Mouse (Mus musculus) adrenal gland, postnatal 10 days (tissue): ENCODE results near the gene Mapk12. TPM values are rescaled to one million over a fixed set of nuclear protein-coding genes. Genes with fewer than 3 reads are reported as not detected.
A peak's percentile ranks its signal among the peaks of the same experiment; 100 is the strongest.

Source experiments
- DNase-seq: peaks from one replicate; pipeline ENCODE4 v3.0.0; 2021; ENCODE audit warnings: mixed read lengths
- total RNA-seq, 2 experiments: library from RNA; stranded (reverse); gene quantifications; 2 replicates each; pipeline ENCODE4 v1.2.3; 2021

Gene Mapk12
- total RNA-seq, 2 experiments from 2014 or later = 10.1 to 19.3 TPM

DNA sequence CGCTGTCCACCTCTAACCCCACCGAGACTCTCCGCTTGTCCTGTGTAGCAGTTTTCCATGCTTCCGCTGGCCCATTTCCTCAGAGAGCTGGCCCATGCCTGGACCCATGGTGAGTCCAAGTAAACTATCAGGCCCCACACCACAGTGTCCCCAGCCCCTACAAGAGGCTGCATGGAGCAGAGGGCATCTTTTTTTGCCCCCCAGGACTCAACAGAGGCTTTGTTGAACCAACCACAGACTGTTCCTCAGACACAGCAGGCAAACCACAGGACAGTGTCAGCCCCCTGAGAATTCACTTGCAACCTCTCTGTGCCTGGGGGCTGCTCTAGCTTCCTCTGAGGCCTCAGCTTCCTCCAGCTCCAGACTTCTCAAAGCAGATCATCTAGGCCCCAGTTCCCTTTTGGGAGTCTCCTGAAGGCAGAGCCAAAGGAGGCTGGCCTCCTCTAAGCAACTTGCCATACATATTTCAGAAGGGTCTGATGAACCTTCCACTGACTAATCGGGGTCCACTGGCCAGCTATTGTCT, 31.1 kb upstream of the Mapk12 start:
- no peak for DNase-seq

DNA sequence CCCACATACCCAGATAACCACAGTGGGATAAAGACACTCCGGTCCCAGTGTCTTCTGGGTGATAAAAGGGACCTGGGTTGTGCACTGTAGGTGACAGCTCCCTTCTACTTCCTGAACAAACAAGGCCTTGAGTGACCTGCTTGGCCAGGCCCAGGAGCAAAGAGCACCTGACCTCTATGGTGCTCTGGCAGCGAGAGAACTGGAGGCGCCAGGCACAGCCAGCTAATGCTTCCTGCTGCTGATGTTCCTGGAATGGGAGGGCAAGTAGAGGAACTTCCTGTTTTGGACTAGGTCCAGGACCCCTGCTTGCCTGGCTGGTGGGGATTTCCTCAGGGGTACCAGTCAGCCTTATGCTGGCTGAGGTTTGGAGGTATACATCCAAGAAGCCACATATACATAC, 29.6 kb upstream of the Mapk12 start:
- DNase-seq = peak; percentile 42

- DNase-seq = peak; percentile 84
Observed at GRCm38 (mm10) chr15:89169431-89169830, 28.9 kb upstream of the Mapk12 start.

- no peak for DNase-seq
Observed at GRCm38 (mm10) chr15:89168922-89169321, 28.4 kb upstream of the Mapk12 start.

- DNase-seq = no peak
Observed at GRCm38 (mm10) chr15:89165478-89165877, 25.0 kb upstream of the Mapk12 start.

- no peak for DNase-seq
Observed at GRCm38 (mm10) chr15:89161397-89161796, 20.9 kb upstream of the Mapk12 start.

DNA sequence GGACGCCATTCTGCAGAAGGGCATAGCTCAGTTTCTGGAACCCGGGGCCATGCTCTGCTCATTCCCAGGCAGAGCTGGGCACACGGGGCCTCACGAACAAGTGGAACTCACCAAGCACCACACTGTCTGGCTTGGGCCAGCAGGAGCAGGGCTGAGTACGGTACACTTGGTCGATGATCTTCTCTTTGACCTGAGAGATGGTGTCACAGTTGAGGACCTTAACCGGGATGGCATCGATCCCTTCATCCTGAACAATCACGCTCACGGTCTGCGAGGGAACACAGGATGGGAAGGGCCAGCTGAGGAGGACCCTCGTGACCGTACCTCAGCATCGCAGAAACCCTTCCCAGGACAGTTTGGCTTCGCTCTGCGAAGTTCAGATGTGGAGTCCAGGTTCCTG, 18.0 kb upstream of the Mapk12 start:
- no peak for DNase-seq

DNA sequence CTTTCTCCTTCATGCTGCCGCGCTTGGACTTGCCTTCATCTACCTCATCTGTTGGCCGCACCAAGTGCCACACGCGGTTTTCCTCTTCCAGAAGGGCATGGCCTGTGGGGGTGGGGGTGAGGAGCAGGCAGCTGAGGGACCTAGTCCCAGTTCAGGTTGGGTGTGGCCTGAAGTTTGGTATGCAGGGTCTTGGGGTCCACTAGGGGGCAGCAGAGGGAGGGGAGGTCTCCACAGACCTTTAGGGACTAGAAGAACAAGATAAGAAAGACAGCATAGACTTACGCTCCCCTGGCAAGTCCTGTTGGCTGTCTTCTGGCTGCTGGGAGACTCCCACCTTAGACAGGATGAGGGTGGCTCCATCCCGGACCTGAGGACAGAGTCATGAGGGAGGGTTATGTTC, 17.5 kb upstream of the Mapk12 start:
- peak; percentile 75 for DNase-seq

DNA sequence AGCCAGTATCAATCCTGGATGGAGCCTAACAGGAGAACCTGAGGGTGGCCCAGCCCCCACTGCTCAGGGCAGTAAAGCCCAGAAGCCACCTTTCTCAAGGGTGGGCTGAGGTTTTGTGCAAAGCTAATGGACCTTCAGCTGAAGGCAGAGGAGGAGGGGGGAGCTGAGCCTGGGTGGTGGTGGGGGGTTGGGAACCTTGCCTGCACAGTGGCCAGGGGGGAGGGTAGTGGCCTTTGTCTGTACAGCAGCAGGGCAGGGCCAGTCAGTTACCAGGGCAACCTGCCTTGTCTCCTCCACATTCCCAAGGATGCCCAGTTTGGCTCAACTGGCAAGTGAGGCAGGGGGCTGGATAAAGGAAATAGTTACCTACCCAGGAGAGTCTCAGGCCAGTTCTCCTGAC, 11.8 kb upstream of the Mapk12 start:
- DNase-seq = no peak

- DNase-seq = peak; percentile 75
Observed at GRCm38 (mm10) chr15:89150041-89150390, 9.5 kb upstream of the Mapk12 start.

DNA sequence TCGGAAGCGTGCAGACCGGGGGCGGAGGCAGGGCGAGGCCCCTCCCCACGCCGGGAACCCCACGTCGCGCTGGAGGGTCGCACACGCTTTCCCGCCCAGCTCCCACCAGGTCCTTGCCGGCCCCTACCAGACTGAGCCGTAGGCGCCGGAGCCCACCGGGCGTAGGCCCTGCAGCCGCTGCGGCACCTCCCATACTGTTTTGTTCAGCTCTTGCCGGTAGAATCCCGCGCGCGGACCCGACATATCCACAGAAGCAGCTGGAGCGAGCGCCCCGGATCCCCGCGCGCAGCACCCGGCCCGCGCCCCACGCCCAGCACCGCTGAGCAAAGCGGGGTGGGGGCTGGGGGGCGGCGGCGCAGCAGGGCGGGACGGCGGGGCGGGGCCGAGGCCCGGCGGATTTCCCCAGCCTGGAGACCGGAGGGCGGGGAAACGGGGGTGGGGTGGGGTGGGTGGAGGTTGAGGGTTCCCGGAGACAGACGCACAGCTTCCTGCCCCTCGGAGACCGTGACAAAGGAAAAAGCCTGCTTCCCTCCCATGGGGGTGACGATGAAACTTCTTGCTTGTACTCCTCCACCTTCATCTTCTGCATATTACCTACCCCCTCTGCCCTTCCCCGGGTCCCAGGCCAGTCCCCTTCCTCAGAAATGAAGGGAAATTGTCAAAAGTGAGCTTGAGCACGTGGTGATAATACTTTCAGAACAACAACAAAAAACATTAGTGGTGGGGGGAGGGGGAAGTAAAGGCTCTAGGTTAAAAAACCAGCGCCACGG, 9.0 kb upstream of the Mapk12 start, which contains the start of gene Mapk11:
Gene Mapk11 (minus strand): TSS at position 358 of the 770 bp plus-strand sequence.
- DNase-seq = peak; percentile 57

GRCm38 (mm10) chr15:89148496-89149270, 8.2 kb upstream of the Mapk12 start:
- DNase-seq = no peak

- no peak for DNase-seq
Observed at GRCm38 (mm10) chr15:89147895-89148294, 7.4 kb upstream of the Mapk12 start.

GRCm38 (mm10) chr15:89147456-89147855, 7.0 kb upstream of the Mapk12 start:
- no peak for DNase-seq

GRCm38 (mm10) chr15:89147024-89147423, 6.5 kb upstream of the Mapk12 start:
- no peak for DNase-seq

- peak; percentile 56 for DNase-seq
Observed at GRCm38 (mm10) chr15:89146537-89146936, 6.0 kb upstream of the Mapk12 start.

GRCm38 (mm10) chr15:89145813-89146350, 5.4 kb upstream of the Mapk12 start:
- DNase-seq = no peak

- DNase-seq = no peak
Observed at GRCm38 (mm10) chr15:89144965-89145364, 4.5 kb upstream of the Mapk12 start.

DNA sequence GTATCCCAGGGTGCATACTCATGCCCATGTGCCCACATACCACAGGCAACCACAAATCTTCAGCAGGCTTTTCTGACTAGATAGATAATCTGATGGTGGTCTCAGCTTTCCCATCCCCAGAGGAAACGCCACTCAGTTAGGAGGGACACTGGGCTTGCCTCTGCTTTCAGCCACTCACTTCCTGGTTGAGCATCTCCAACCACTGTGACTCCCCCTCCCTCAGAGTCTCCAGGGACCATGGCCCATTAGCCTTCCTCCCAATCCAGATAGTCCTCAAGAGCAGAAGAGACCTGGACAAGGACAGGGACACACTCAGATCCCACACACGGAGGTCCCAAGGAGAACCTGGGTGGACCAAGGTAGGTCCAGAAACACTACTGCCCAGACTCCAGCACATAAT, 2.6 kb upstream of the Mapk12 start:
- DNase-seq = no peak

- DNase-seq = no peak
Observed at GRCm38 (mm10) chr15:89141905-89142304, 1.4 kb upstream of the Mapk12 start.

GRCm38 (mm10) chr15:89141443-89141842, 940 bp upstream of the Mapk12 start:
- DNase-seq = no peak

- DNase-seq = peak; percentile 38
Observed at GRCm38 (mm10) chr15:89140048-89140658, 350 bp downstream of the Mapk12 start.

DNA sequence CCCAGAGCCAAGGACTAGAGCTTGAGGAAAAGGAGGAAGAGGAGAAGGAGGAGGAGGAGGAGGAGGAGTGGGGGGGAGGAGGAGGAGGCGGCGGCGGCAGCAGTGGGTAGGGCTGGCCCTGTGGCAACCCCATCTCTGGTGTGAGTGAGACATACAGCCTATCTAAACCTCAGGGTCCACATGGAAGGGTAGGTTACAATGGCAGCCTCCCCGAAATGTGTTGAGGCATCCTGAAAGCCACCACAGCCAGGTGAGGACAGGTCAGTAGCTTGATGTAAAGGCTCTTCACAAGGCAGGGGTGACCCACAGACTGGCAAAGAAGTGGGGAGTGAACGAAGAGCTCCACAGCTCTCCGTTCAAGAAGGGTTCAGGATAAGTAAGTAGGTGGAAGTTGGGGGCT, 2.0 kb downstream of the Mapk12 start:
- no peak for DNase-seq
